Mouse (Mus musculus) neural tube, embryonic 13.5 days (tissue): ENCODE measurements around the gene Uhrf1. TPM values are rescaled to one million over a fixed set of nuclear protein-coding genes. Genes with fewer than 3 reads are reported as not detected.

Experiments used
- ATAC-seq: fragments of 200-750 bp; cut with Nextera tagmentation; 2 replicates; pipeline ENCODE4 v1.8.0; 2017; ENCODE audit warnings: low read depth, mild to moderate bottlenecking, moderate TSS enrichment, moderate library complexity
- H3K27ac ChIP-seq: fragments of 300-500 bp; sonication (generic); replicated peaks from 2 replicates; pipeline ENCODE4 v1.5.1; 2015; ENCODE audit warnings: moderate library complexity, mild to moderate bottlenecking, inconsistent platforms
- H3K27me3 ChIP-seq: fragments of 300-500 bp; sonication (generic); 2 replicates; pipeline ENCODE4 v1.6.1; 2015; ENCODE audit warnings: mild to moderate bottlenecking, inconsistent platforms
- H3K36me3 ChIP-seq: fragments of 300-500 bp; sonication (generic); 2 replicates; pipeline ENCODE4 v1.6.1; 2015; ENCODE audit warnings: mild to moderate bottlenecking, inconsistent platforms
- H3K4me1 ChIP-seq: fragments of 300-500 bp; sonication (generic); replicated peaks from 2 replicates; pipeline ENCODE4 v1.6.1; 2015; ENCODE audit warnings: inconsistent platforms
- H3K4me2 ChIP-seq: fragments of 300-500 bp; sonication (generic); 2 replicates; pipeline ENCODE4 v1.6.1; 2015; ENCODE audit warnings: inconsistent platforms, mild to moderate bottlenecking, moderate library complexity
- H3K4me3 ChIP-seq: fragments of 300-500 bp; sonication (generic); 2 replicates; pipeline ENCODE4 v1.5.1; 2015; ENCODE audit warnings: mild to moderate bottlenecking, inconsistent platforms
- H3K9ac ChIP-seq: fragments of 300-500 bp; sonication (generic); 2 replicates; pipeline ENCODE4 v1.6.1; 2015; ENCODE audit warnings: moderate library complexity, mild to moderate bottlenecking, inconsistent platforms
- H3K9me3 ChIP-seq: fragments of 300-500 bp; sonication (generic); 2 replicates; pipeline ENCODE4 v1.6.1; 2016; ENCODE audit warnings: inconsistent platforms
- WGBS: fragments of 180-500 bp; shearing (Covaris S2); methylation state at CpG from one replicate; pipeline ENCODE4 v1.1.7; 2015; 5-methylcytosine and 5-hydroxymethylcytosine counted together
- polyA plus RNA-seq: library from polyadenylated mRNA; unstranded; fragments of >200 nt; fragmentation: Nextera tagmentation; extraction: Ambion mirVana; gene quantifications from 2 replicates; pipeline ENCODE4 v1.2.1, GENCODE M21; 2015

Uhrf1 gene
- polyA plus RNA-seq, 1 experiment from 2014 or later: 20.0 TPM

- peak overlapping the region; percentile 61; the same call in 1 of the 2 replicates for H3K4me2 ChIP-seq
- H3K27me3 ChIP-seq: no peaks in the 10 kb centered on the region
- no peak for ATAC-seq
- H3K36me3 ChIP-seq: peaks cover 5% of the 10 kb centered on the region; the same call in 1 of the 2 replicates
- H3K9me3 ChIP-seq: no peaks in the 10 kb centered on the region
- H3K27ac ChIP-seq: peak overlapping the region; percentile 62; the same call in 1 of the 2 replicates
- H3K4me3 ChIP-seq: no peak overlapping the region
- WGBS: 53% methylated on average over 2 of the region's 2 CpGs
- no peak overlapping the region for H3K9ac ChIP-seq
- peaks cover 21% of the 10 kb centered on the region for H3K4me1 ChIP-seq
Measured at GRCm38 (mm10) chr17:56277567-56277893, 25.6 kb upstream of the Uhrf1 start.

- 92% methylated on average over 5 of the region's 5 CpGs for WGBS
- H3K4me3 ChIP-seq: no peak overlapping the region
- no peak for ATAC-seq
- peaks cover 21% of the 10 kb centered on the region for H3K4me1 ChIP-seq
- no peak overlapping the region for H3K9ac ChIP-seq
- H3K36me3 ChIP-seq: peaks cover 5% of the 10 kb centered on the region; the same call in 1 of the 2 replicates
- no peak overlapping the region for H3K4me2 ChIP-seq
- H3K27me3 ChIP-seq: no peaks in the 10 kb centered on the region
- H3K9me3 ChIP-seq: no peaks in the 10 kb centered on the region
- H3K27ac ChIP-seq: no peak overlapping the region
Measured at GRCm38 (mm10) chr17:56278340-56278739, 24.8 kb upstream of the Uhrf1 start.

- ATAC-seq: no peak
- 89% methylated on average over 12 of the region's 12 CpGs for WGBS
Measured at GRCm38 (mm10) chr17:56279481-56280155, 23.5 kb upstream of the Uhrf1 start.

GRCm38 (mm10) chr17:56281193-56281592, 21.9 kb upstream of the Uhrf1 start:
- Histone ChIP-seq H3K4me2 (no peak overlapping the region), H3K4me1 (peaks cover 16% of the 10 kb centered on the region), H3K27me3 (no peaks in the 10 kb centered on the region), H3K27ac (no peak overlapping the region), H3K9ac (no peak overlapping the region), H3K4me3 (no peak overlapping the region), H3K9me3 (no peaks in the 10 kb centered on the region), H3K36me3 (peaks cover 11% of the 10 kb centered on the region; the same call in 1 of the 2 replicates)
- WGBS: 89% methylated on average over 12 of the region's 12 CpGs
- ATAC-seq: no peak

More at GRCm38 (mm10) chr17:56279481-56280155, 23.5 kb upstream of the Uhrf1 start:
- no peak overlapping the region for H3K4me3 ChIP-seq
- H3K27me3 ChIP-seq: no peaks in the 10 kb centered on the region
- H3K4me1 ChIP-seq: peaks cover 21% of the 10 kb centered on the region
- peaks cover 11% of the 10 kb centered on the region; the same call in 1 of the 2 replicates for H3K36me3 ChIP-seq
- H3K9me3 ChIP-seq: no peaks in the 10 kb centered on the region
- H3K27ac ChIP-seq: no peak overlapping the region
- no peak overlapping the region for H3K9ac ChIP-seq
- H3K4me2 ChIP-seq: no peak overlapping the region

- 89% methylated on average over 4 of the region's 4 CpGs for WGBS
- Histone ChIP-seq H3K4me2 (no peak overlapping the region), H3K4me1 (peaks cover 3% of the 10 kb centered on the region), H3K27me3 (no peaks in the 10 kb centered on the region), H3K9ac (no peak overlapping the region), H3K4me3 (no peak overlapping the region), H3K36me3 (peaks cover 11% of the 10 kb centered on the region; the same call in 1 of the 2 replicates), H3K9me3 (no peaks in the 10 kb centered on the region), H3K27ac (no peak overlapping the region)
- no peak for ATAC-seq
Measured at GRCm38 (mm10) chr17:56282802-56283201, 20.3 kb upstream of the Uhrf1 start.

GRCm38 (mm10) chr17:56283316-56283715, 19.8 kb upstream of the Uhrf1 start:
- H3K9me3 ChIP-seq: no peaks in the 10 kb centered on the region
- peaks cover 8% of the 10 kb centered on the region for H3K4me1 ChIP-seq
- no peak overlapping the region for H3K4me2 ChIP-seq
- no peak overlapping the region for H3K4me3 ChIP-seq
- ATAC-seq: no peak
- WGBS: 88% methylated on average over 8 of the region's 8 CpGs
- peaks cover 11% of the 10 kb centered on the region; the same call in 1 of the 2 replicates for H3K36me3 ChIP-seq
- H3K9ac ChIP-seq: no peak overlapping the region
- no peak overlapping the region for H3K27ac ChIP-seq
- H3K27me3 ChIP-seq: no peaks in the 10 kb centered on the region

- no peak overlapping the region for H3K4me2 ChIP-seq
- no peaks in the 10 kb centered on the region for H3K9me3 ChIP-seq
- no peak for ATAC-seq
- no peak overlapping the region for H3K27ac ChIP-seq
- WGBS: 95% methylated on average over 11 of the region's 11 CpGs
- H3K27me3 ChIP-seq: no peaks in the 10 kb centered on the region
- H3K36me3 ChIP-seq: peaks cover 8% of the 10 kb centered on the region; the same call in 1 of the 2 replicates
- H3K9ac ChIP-seq: no peak overlapping the region
- peaks cover 33% of the 10 kb centered on the region for H3K4me1 ChIP-seq
- H3K4me3 ChIP-seq: no peak overlapping the region
Measured at GRCm38 (mm10) chr17:56285995-56286394, 17.1 kb upstream of the Uhrf1 start.

GRCm38 (mm10) chr17:56287830-56288229, 15.3 kb upstream of the Uhrf1 start:
- Histone ChIP-seq H3K36me3 (peaks cover 6% of the 10 kb centered on the region; the same call in 1 of the 2 replicates), H3K4me3 (no peak overlapping the region), H3K27ac (no peak overlapping the region), H3K27me3 (no peaks in the 10 kb centered on the region), H3K4me2 (peak overlapping the region; percentile 30), H3K9ac (no peak overlapping the region), H3K9me3 (no peaks in the 10 kb centered on the region), H3K4me1 (peaks cover 40% of the 10 kb centered on the region)
- ATAC-seq: no peak
- 64% methylated on average over 3 of the region's 3 CpGs for WGBS

GRCm38 (mm10) chr17:56288866-56289265, 14.3 kb upstream of the Uhrf1 start:
- Histone ChIP-seq H3K9ac (peak overlapping the region; percentile 60; the same call in 1 of the 2 replicates), H3K27me3 (no peaks in the 10 kb centered on the region), H3K36me3 (peaks cover 5% of the 10 kb centered on the region; the same call in 1 of the 2 replicates), H3K4me3 (peak overlapping the region; percentile 35; the same call in 1 of the 2 replicates), H3K27ac (peak overlapping the region; percentile 72; the same call in 1 of the 2 replicates), H3K9me3 (no peaks in the 10 kb centered on the region), H3K4me2 (peak overlapping the region; percentile 51), H3K4me1 (peaks cover 40% of the 10 kb centered on the region)
- no peak for ATAC-seq
- 56% methylated on average over 3 of the region's 3 CpGs for WGBS

GRCm38 (mm10) chr17:56289371-56290331, 13.5 kb upstream of the Uhrf1 start:
- Histone ChIP-seq H3K4me3 (peak overlapping the region; percentile 35), H3K27ac (peak overlapping the region; percentile 72), H3K4me1 (peaks cover 40% of the 10 kb centered on the region), H3K36me3 (no peaks in the 10 kb centered on the region), H3K4me2 (peak overlapping the region; percentile 51), H3K9me3 (no peaks in the 10 kb centered on the region), H3K9ac (peak overlapping the region; percentile 60), H3K27me3 (no peaks in the 10 kb centered on the region)
- 4% methylated on average over 23 of the region's 23 CpGs for WGBS
- ATAC-seq: no peak

GRCm38 (mm10) chr17:56290388-56291170, 12.5 kb upstream of the Uhrf1 start:
- Histone ChIP-seq H3K36me3 (no peaks in the 10 kb centered on the region), H3K4me1 (peaks cover 40% of the 10 kb centered on the region), H3K27ac (peak overlapping the region; percentile 72), H3K9me3 (no peaks in the 10 kb centered on the region), H3K27me3 (no peaks in the 10 kb centered on the region), H3K4me3 (peak overlapping the region; percentile 35), H3K9ac (peak overlapping the region; percentile 60), H3K4me2 (peak overlapping the region; percentile 51)
- 7% methylated on average over 17 of the region's 17 CpGs for WGBS
- peak; percentile 72 for ATAC-seq
